Mouse (Mus musculus) regulatory T cell (primary cell): ENCODE results near the gene Rnf148.

ENCODE experiments used
- in situ Hi-C: fragments of 300-600 bp; cut with MboI, MseI; formaldehyde crosslinking; loops from one replicate; pipeline ENCODE4 v1.15.1; 2025; ENCODE audit warnings: high pct_unique_total_duplicates

Rnf148 gene

GRCm38 (mm10) chr6:23655036-23655435 is at the start of gene Rnf148:
Gene Rnf148 (minus strand): TSS chr6:23655136.
- in situ Hi-C loops: no loop called here

GRCm38 (mm10) chr6:23700879-23701278 is 45.9 kb upstream of the Rnf148 start:
- in situ Hi-C loops: no loop called here

- in situ Hi-C loops: no loop called here
These were observed 23.2 kb upstream of the Rnf148 start for GRCm38 (mm10) chr6:23678172-23678571.

- in situ Hi-C loops: no loop called here
These were observed 4.7 kb downstream of the Rnf148 start, which contains the start of gene Rnf133 for GRCm38 (mm10) chr6:23650205-23650604. Gene Rnf133 (minus strand): TSS chr6:23650305.

GRCm38 (mm10) chr6:23648732-23649131 is 6.2 kb downstream of the Rnf148 start:
- in situ Hi-C loops: loop anchor here (10.0 kb wide), 1 partner anchor 1566 kb away; no protein-coding TSS in a partner anchor

- in situ Hi-C loops: loop anchor here (10.0 kb wide), 1 partner anchor 1567 kb away; no protein-coding TSS in a partner anchor
These were observed 7.2 kb downstream of the Rnf148 start for GRCm38 (mm10) chr6:23647627-23648247.

GRCm38 (mm10) chr6:23637081-23637480 is 17.9 kb downstream of the Rnf148 start:
- in situ Hi-C loops: no loop called here

GRCm38 (mm10) chr6:23635208-23635607 is 19.7 kb downstream of the Rnf148 start:
- in situ Hi-C loops: no loop called here

- in situ Hi-C loops: no loop called here
These were observed 20.9 kb downstream of the Rnf148 start for GRCm38 (mm10) chr6:23634016-23634415.

GRCm38 (mm10) chr6:23630465-23630864 is 24.5 kb downstream of the Rnf148 start:
- in situ Hi-C loops: no loop called here
